Mouse (Mus musculus) ES-Bruce4 (cell line): ENCODE measurements around the gene Ciapin1. TPM values are rescaled to one million over a fixed set of nuclear protein-coding genes. Genes with fewer than 3 reads are reported as not detected.

Experiments used
- H3K27ac ChIP-seq: 2 replicates; pipeline ENCODE4 v1.5.1; 2012; ENCODE audit warnings: low read length, inconsistent platforms; ENCODE audit not compliant: insufficient read depth
- H3K27me3 ChIP-seq: 2 replicates; pipeline ENCODE4 v1.6.1; 2012; ENCODE audit warnings: mild to moderate bottlenecking, low read length, inconsistent platforms; ENCODE audit not compliant: control insufficient read depth, poor library complexity, insufficient read depth, severe bottlenecking
- H3K36me3 ChIP-seq: 2 replicates; pipeline ENCODE4 v1.6.1; 2012; ENCODE audit warnings: inconsistent platforms, mild to moderate bottlenecking, low read length, moderate library complexity; ENCODE audit not compliant: control insufficient read depth, poor library complexity, insufficient read depth, severe bottlenecking
- H3K4me1 ChIP-seq: one replicate; pipeline ENCODE4 v1.8.1; 2011; ENCODE audit warnings: low read length; ENCODE audit not compliant: control insufficient read depth, insufficient read depth
- H3K4me3 ChIP-seq: 2 replicates; pipeline ENCODE4 v1.5.1; 2011; ENCODE audit warnings: low read depth, mild to moderate bottlenecking, low read length
- H3K9ac ChIP-seq: 2 replicates; pipeline ENCODE4 v1.6.1; 2012; ENCODE audit warnings: low read depth, mild to moderate bottlenecking, inconsistent platforms; ENCODE audit not compliant: poor library complexity, severe bottlenecking
- H3K9me3 ChIP-seq: replicated peaks from 2 replicates; pipeline ENCODE4 v1.6.1; 2012; ENCODE audit warnings: mild to moderate bottlenecking, low read length, inconsistent platforms; ENCODE audit not compliant: control insufficient read depth, poor library complexity, insufficient read depth, severe bottlenecking
- CTCF ChIP-seq: IDR thresholded peaks from one replicate; pipeline ENCODE4 v1.8.1; 2011; ENCODE audit warnings: low read depth, low read length
- EP300 ChIP-seq: IDR thresholded peaks from 2 replicates; pipeline ENCODE4 v1.6.1; 2011; ENCODE audit warnings: low read depth, low read length; ENCODE audit not compliant: insufficient read depth
- POLR2A ChIP-seq: IDR thresholded peaks from one replicate; pipeline ENCODE4 v1.8.1; 2011; ENCODE audit warnings: low read length; ENCODE audit not compliant: insufficient read depth
- polyA plus RNA-seq: library from polyadenylated mRNA; stranded (reverse); fragments of >200 nt; gene quantifications from 2 replicates; pipeline ENCODE4 v1.2.4, GENCODE M21; 2011; ENCODE audit warnings: low read depth; ENCODE audit not compliant: missing spikeins, insufficient read depth, insufficient read length

Ciapin1 gene
- polyA plus RNA-seq, 1 experiment: 75.8 TPM

DNA sequence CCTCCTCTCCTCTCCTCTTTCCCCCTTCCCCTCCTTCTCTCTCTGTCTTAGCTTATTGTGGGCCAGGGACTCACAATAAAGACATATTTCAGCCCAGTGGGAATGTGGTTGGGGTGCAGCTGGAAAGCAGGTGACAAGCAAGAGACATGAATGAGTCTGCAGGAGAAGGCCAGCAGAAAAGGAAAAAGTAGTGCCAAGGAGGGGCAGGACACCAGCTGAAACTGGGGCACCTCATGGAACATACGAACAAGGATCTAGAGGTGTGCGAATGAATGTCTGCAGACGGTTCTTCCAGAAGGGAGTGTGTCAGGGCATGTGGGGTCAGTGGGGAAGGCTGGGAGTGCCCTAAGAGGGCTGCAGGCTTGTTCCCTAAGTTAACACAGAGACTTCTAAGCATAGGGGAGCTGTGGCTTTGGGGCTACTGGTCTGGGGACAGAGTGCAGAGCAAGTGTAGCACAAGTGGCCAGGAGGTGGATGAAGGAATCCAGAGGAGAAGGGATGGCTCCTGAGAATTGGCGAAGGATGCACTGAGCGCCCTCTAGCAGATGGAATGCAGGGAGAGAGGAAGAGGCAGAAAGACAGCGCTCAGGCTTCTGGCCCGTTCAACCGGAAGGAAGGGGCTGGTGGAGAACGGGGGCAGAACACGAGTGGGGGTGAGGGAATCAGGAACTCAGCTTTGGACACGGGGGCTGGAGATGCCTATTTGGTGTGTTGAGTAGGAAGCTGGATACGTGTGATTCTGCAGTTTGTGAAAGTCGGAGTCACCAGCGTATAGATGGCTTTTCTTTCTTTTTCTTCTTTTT lies 36.7 kb downstream of the Ciapin1 start:
- no peaks in the 10 kb centered on the region for H3K27me3 ChIP-seq
- H3K4me1 ChIP-seq: no peaks in the 10 kb centered on the region
- no peaks in the 10 kb centered on the region for H3K9me3 ChIP-seq
- H3K27ac ChIP-seq: no peak overlapping the region
- no peak overlapping the region for H3K9ac ChIP-seq
- TF ChIP-seq POLR2A (no peak), CTCF (peak; percentile 67)
- no peak overlapping the region for H3K4me3 ChIP-seq
- H3K36me3 ChIP-seq: no peaks in the 10 kb centered on the region

DNA sequence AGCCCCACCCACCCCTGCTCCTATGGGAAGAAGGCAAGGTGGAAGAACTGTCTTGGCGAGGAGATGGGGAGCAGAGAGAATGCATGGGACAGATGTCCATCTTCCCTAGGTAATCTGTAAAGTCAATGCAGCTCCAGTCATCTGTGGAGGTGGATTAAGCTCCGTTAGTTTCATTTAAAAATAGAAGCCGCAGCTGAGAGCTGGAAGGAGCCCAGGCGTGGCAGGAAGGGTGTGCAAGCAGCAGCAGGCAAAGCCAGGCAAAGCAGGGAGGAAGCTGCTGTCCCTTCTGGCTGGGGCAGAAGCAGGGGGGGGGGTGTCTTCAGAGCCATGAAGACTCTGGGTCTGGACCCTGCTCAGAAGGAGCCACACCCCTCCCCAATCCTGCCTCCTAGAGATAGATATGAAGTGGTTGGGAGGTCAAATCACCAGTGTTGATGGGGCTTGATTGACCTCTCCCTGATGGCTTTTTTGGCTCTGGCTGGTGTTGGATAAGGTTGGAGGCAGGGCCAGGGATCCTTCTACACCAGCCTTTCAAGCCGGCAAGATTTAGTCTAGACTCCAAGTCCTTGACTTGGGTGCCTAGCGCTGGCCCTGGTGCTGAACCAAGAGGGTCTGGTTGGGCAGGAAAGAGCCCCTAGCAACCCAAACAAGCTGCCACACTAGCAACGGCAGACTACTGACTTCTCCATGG lies 37.7 kb downstream of the Ciapin1 start:
- H3K27ac ChIP-seq: no peak overlapping the region
- H3K4me1 ChIP-seq: no peaks in the 10 kb centered on the region
- TF ChIP-seq EP300 (no peak), CTCF (no peak), POLR2A (no peak)
- no peaks in the 10 kb centered on the region for H3K36me3 ChIP-seq
- no peak overlapping the region for H3K4me3 ChIP-seq
- H3K9ac ChIP-seq: no peak overlapping the region
- no peaks in the 10 kb centered on the region for H3K27me3 ChIP-seq
- H3K9me3 ChIP-seq: no peaks in the 10 kb centered on the region

DNA sequence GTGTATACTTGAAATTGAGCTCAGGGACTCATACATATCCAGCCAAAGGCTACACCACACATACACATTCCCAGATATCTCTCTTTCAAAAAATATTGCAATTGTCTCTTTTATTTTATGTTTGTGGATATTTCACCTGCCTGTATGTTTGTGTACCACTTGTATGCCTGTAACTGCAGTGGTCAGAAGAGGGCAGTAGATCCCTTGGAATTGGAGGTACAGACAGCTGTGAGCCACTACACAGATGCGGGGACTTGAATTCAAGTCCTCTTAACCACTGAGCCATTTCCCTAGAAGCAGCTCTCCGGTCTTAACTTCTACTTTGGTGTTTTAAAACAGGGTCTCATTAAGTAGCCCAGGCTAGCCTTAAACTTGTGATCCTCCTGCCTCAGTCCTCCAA lies 43.4 kb downstream of the Ciapin1 start:
- no peaks in the 10 kb centered on the region for H3K36me3 ChIP-seq
- no peak overlapping the region for H3K9ac ChIP-seq
- H3K9me3 ChIP-seq: no peaks in the 10 kb centered on the region
- H3K4me3 ChIP-seq: no peak overlapping the region
- no peaks in the 10 kb centered on the region for H3K4me1 ChIP-seq
- H3K27ac ChIP-seq: no peak overlapping the region
- TF ChIP-seq POLR2A (no peak), CTCF (no peak), EP300 (no peak)
- H3K27me3 ChIP-seq: no peaks in the 10 kb centered on the region

DNA sequence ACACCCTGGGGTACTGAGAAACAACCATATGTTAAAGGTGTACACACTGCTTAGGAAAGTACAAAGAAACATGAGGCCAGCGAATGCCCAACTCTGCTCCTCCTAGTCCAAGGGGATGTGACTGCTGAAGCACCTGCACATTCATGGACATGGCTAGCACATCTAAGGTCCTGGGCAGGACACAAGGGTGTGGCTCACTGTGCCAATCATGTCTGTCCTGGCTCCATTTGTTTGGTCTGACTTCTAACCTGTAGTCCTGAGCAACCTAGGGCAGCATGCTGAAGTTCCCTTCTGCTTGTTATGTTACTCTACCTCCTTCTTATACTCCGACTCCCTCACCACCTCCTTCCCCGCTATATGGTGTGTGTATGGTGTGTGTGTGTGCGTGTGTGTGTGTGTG lies 43.8 kb downstream of the Ciapin1 start:
- Histone ChIP-seq H3K9me3 (no peaks in the 10 kb centered on the region), H3K4me3 (no peak overlapping the region), H3K27ac (no peak overlapping the region), H3K9ac (no peak overlapping the region), H3K27me3 (no peaks in the 10 kb centered on the region), H3K36me3 (no peaks in the 10 kb centered on the region), H3K4me1 (no peaks in the 10 kb centered on the region)
- TF ChIP-seq POLR2A (no peak), EP300 (no peak), CTCF (no peak)

DNA sequence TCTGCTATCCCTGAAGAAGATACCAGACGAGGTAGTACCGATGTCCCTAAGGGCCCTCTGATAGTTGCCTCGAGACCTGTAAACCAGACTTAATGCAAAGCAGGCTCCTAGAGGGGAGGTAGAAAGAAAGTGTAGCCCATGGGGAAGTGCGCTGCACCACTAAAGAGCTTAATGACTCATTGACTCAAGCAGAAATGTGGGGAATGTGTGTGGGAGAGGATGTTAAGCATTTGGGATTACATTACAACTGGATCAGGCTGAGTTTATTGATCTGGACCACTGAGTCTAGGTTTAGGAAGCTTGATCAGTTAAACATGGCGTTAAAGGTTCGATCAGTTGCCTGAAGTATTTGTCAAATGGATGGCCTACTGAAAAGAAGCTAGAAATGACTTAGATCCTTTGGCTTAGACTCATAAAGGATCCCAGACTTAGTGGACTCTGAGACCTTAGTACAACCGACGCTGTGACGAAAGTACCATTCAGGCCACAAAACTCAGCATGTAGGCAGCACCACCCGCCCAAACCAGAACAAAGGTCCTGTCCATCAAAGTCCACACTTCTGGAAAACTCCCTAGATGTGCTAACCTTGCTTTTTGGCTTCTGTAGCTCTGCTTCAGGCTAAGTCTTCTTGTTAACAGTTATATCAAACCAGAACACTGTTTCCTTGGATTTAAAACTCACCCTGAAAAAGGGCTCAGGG lies 48.8 kb downstream of the Ciapin1 start:
- no peak overlapping the region for H3K4me3 ChIP-seq
- H3K9me3 ChIP-seq: no peaks in the 10 kb centered on the region
- H3K36me3 ChIP-seq: no peaks in the 10 kb centered on the region
- H3K27me3 ChIP-seq: no peaks in the 10 kb centered on the region
- H3K4me1 ChIP-seq: no peaks in the 10 kb centered on the region
- no peak overlapping the region for H3K9ac ChIP-seq
- no peak overlapping the region for H3K27ac ChIP-seq
- no peak for TF ChIP-seq CTCF
- no peak for TF ChIP-seq POLR2A
- no peak for TF ChIP-seq EP300
